Comparison of ENCODE assay signal across 25 mouse cellular contexts in the genomic region with DNA sequence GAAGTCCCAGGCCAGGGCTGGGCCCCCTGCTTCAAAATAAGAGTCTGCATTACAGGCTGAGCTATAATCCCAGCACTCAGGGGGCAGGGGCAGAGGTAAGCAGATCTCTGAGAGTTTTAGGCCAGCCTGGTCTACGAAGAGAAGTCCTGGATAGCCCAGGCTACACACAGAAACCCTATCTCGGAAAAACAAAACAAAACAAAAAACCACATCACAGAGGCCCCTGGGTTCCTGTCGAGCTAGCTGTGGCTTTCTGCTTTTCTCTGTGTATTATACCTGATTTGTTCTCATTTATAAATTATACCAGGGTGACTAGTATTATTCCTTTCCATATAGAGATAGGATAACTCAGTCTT.
DNase-seq lines count a peak whose midpoint lies in the region; ATAC-seq lines count a peak whose summit lies in the region.
"Had no signal": no experiment of that assay in that cellular context is flagged by ENCODE, and none has a peak within 500 bp of the region (broad histone marks: within the 10 kb centered on the region; RNA-seq: fewer than 3 reads in every experiment).

No protein-coding gene starts in this region.

- 0 out of 2 replicates have a peak overlapping the region, but pooled peaks have one; percentile 24 for H3K4me2 ChIP-seq in heart, embryonic 15.5 days
- H3K4me2 ChIP-seq: forebrain, embryonic 13.5 days; limb, embryonic 13.5 days; liver, embryonic 11.5 days; lung, embryonic 15.5 days; midbrain, embryonic 11.5 days; neural tube, embryonic 12.5 days had no signal

- DNase-seq in heart, adult 11 months = no peak
- peak; percentile 74 for DNase-seq in CD4-positive helper T cell, adult 2 months (ENCODE audit: low read depth, low spot score)
- DNase-seq in testis, postnatal 10 days (ENCODE audit: low spot score) = no peak
- no peak for DNase-seq in left cerebral cortex, postnatal 10 days (ENCODE audit: extremely low spot score in 1 of 2, low spot score in 2 of 2)
- no peak for DNase-seq in spleen, postnatal 36 days (ENCODE audit: low spot score in 2 of 2)
- DNase-seq: adrenal gland, postnatal 14 days; cerebellum, adult 2 months; cerebellum, postnatal 14 days; gastrocnemius, postnatal 14 days had no signal

- H3K27ac ChIP-seq in heart, embryonic 15.5 days = no peak overlapping the region
- H3K27ac ChIP-seq: forebrain, embryonic 13.5 days; heart, embryonic 10.5 days; limb, embryonic 13.5 days; lung, embryonic 15.5 days; neural tube, embryonic 12.5 days; stomach, postnatal 0 days had no signal

- intact Hi-C loops in left cerebral cortex, postnatal 10 days (cut with DNase I) = no loop called here

- H3K9me3 ChIP-seq in heart, embryonic 15.5 days (replicated peaks) = no peaks in the 10 kb centered on the region
- H3K9me3 ChIP-seq: forebrain, embryonic 13.5 days; G1E; heart, embryonic 10.5 days; limb, embryonic 13.5 days; lung, embryonic 15.5 days; neural tube, embryonic 12.5 days had no signal

- H3K36me3 ChIP-seq in heart, embryonic 15.5 days = no peaks in the 10 kb centered on the region
- H3K36me3 ChIP-seq: heart, embryonic 10.5 days; lung, embryonic 15.5 days had no signal

- H3K27me3 ChIP-seq in heart, embryonic 15.5 days = no peaks in the 10 kb centered on the region
- H3K27me3 ChIP-seq: limb, embryonic 13.5 days; lung, embryonic 15.5 days; neural tube, embryonic 12.5 days had no signal

- no peak overlapping the region for H3K9ac ChIP-seq in heart, embryonic 15.5 days
- H3K9ac ChIP-seq: forebrain, embryonic 13.5 days; limb, embryonic 13.5 days; lung, embryonic 15.5 days; neural tube, embryonic 12.5 days had no signal

- ATAC-seq in heart, embryonic 15.5 days (replicated peaks; ENCODE audit: insufficient number of reproducible peaks, insufficient read depth, low FRiP score, low read depth) = no peak
- peak; percentile 40 for ATAC-seq in CD4-positive, CD25-positive, alpha-beta regulatory T cell, adult 4 months
- peak; percentile 49 for ATAC-seq in inflammation-experienced regulatory T-cells, adult 6 months
- ATAC-seq: forebrain, embryonic 13.5 days; hindbrain, embryonic 16.5 days; intestine, postnatal 0 days; midbrain, embryonic 16.5 days had no signal

- no peak overlapping the region for H3K4me3 ChIP-seq in heart, embryonic 15.5 days
- H3K4me3 ChIP-seq: erythroblast, embryonic 14.5 days; forebrain, embryonic 13.5 days; heart, embryonic 10.5 days; limb, embryonic 13.5 days; lung, embryonic 15.5 days; neural tube, embryonic 12.5 days had no signal

- WGBS in heart, embryonic 15.5 days = 76% methylated on average over 3 of the region's 3 CpGs

- peaks cover 22% of the 10 kb centered on the region for H3K4me1 ChIP-seq in heart, embryonic 15.5 days (replicated peaks)
- H3K4me1 ChIP-seq: neural tube, embryonic 12.5 days had no signal
